Mouse (Mus musculus): ENCODE measurements at regions not wholly inside any gene's neighbourhood (a gene's known extent, or its start where the extent isn't known, plus 50 kb on each side); places are given as distances from the start of the nearest gene placed in this dataset.

- TF ChIP-seq CTCF (IDR thresholded peaks at IDR 0.05 in 2 of 3, conservative IDR thresholded peaks at IDR 0.05 in 1 of 3; ENCODE audit: control insufficient read depth in 1 of 3, insufficient read depth in 1 of 3, low read depth in 2 of 3, low read length in 3 of 3, poor library complexity in 1 of 3, severe bottlenecking in 1 of 3) = no peak
- no peak for TF ChIP-seq EP300 (IDR thresholded peaks at IDR 0.05; ENCODE audit: low read depth in 1 of 2, low read length in 2 of 2)
Observed at GRCm38 (mm10) chr12:92040481-92040880, 191.5 kb upstream of the Sel1l start.
